Mouse (Mus musculus) CH12.LX (cell line): ENCODE results near the gene Brca1. TPM values are rescaled to one million over a fixed set of nuclear protein-coding genes. Genes with fewer than 3 reads are reported as not detected.
A peak's percentile ranks its signal among the peaks of the same experiment; 100 is the strongest.

Source experiments
- DNase-seq: peaks from one replicate; pipeline ENCODE4 v3.0.0-alpha.2; 2013; ENCODE audit errors: extremely low read depth
- H3K27ac ChIP-seq: 2 replicates; pipeline ENCODE4 v1.5.1; 2012; ENCODE audit warnings: low read depth, mild to moderate bottlenecking, control low read depth, moderate library complexity; ENCODE audit not compliant: insufficient read depth
- H3K27me3 ChIP-seq: replicated peaks from 2 replicates; pipeline ENCODE3; 2012; ENCODE audit warnings: inconsistent platforms
- H3K36me3 ChIP-seq, 2 experiments: replicated peaks in 1 of 2; 2 replicates each; pipeline versions ENCODE3 to v1.6.1; 2012; ENCODE audit warnings: inconsistent platforms in 1 of 2, low read length in 1 of 2, mild to moderate bottlenecking in 1 of 2, mixed read lengths in 1 of 2, moderate library complexity in 1 of 2; ENCODE audit not compliant: control insufficient read depth in 1 of 2, insufficient read depth in 1 of 2
- H3K4me1 ChIP-seq, 2 experiments: 2 replicates each; pipeline ENCODE4 v1.6.1; 2012; ENCODE audit warnings: inconsistent platforms in 1 of 2, moderate library complexity in 1 of 2; ENCODE audit not compliant: insufficient read depth in 2 of 2, control insufficient read depth in 1 of 2
- H3K4me2 ChIP-seq: 2 replicates; pipeline ENCODE4 v1.6.1; 2012; ENCODE audit warnings: low read depth, mild to moderate bottlenecking, control low read depth; ENCODE audit not compliant: poor library complexity, insufficient read depth, severe bottlenecking
- H3K4me3 ChIP-seq, 3 experiments: fragments of 150-350 bp in 1 of 3; sonication (generic) in 1 of 3; replicated peaks in 1 of 3; 2 replicates each; pipeline versions ENCODE3 to v1.5.1; 2011 to 2012; ENCODE audit warnings: low read depth in 2 of 3, low read length in 2 of 3, mild to moderate bottlenecking in 2 of 3, moderate library complexity in 2 of 3, control low read depth in 1 of 3, improper control_type of control experiment in 1 of 3, inconsistent platforms in 1 of 3, mixed read lengths in 1 of 3; ENCODE audit not compliant: poor library complexity in 1 of 3
- H3K79me2 ChIP-seq: replicated peaks from 2 replicates; pipeline ENCODE4 v1.6.1; 2012; ENCODE audit warnings: mild to moderate bottlenecking, moderate library complexity; ENCODE audit not compliant: control insufficient read depth, poor library complexity, insufficient read depth, severe bottlenecking; ENCODE audit errors: extremely low read depth
- H3K9ac ChIP-seq: 2 replicates; pipeline ENCODE4 v1.6.1; 2012; ENCODE audit warnings: low read depth, mild to moderate bottlenecking, control low read depth, moderate library complexity; ENCODE audit not compliant: insufficient read depth
- H3K9me3 ChIP-seq: replicated peaks from 2 replicates; pipeline ENCODE3; 2012; ENCODE audit warnings: low read length, inconsistent platforms, mixed read lengths
- CHD2 ChIP-seq: IDR thresholded peaks from 2 replicates; pipeline ENCODE4 v1.6.1; 2011; ENCODE audit warnings: low read length, improper control_type of control experiment
- CTCF ChIP-seq, 2 experiments: IDR thresholded peaks in 1 of 2; conservative IDR thresholded peaks in 1 of 2; 2 replicates each; pipeline ENCODE4 v1.5.1; 2011 to 2012; ENCODE audit warnings: low read depth in 2 of 2, low read length in 2 of 2, improper control_type of control experiment in 1 of 2, inconsistent platforms in 1 of 2, mild to moderate bottlenecking in 1 of 2, moderate library complexity in 1 of 2
- ELF1 ChIP-seq: IDR thresholded peaks from 2 replicates; pipeline ENCODE4 v1.6.1; 2014; ENCODE audit warnings: low read depth, mild to moderate bottlenecking, inconsistent platforms, low read length, improper control_type of control experiment
- EP300 ChIP-seq: IDR thresholded peaks from 2 replicates; pipeline ENCODE4 v1.6.1; 2011; ENCODE audit warnings: low read length, improper control_type of control experiment
- ETS1 ChIP-seq: conservative IDR thresholded peaks from 2 replicates; pipeline ENCODE4 v1.6.1; 2012; ENCODE audit warnings: low read depth, mild to moderate bottlenecking, inconsistent platforms, low read length, improper control_type of control experiment, moderate library complexity
- GABPA ChIP-seq: IDR thresholded peaks from 2 replicates; pipeline ENCODE4 v1.6.1; 2012; ENCODE audit warnings: low read depth, low read length, improper control_type of control experiment, inconsistent platforms; ENCODE audit not compliant: insufficient replicate concordance
- IRF4 ChIP-seq: IDR thresholded peaks from 2 replicates; pipeline ENCODE4 v1.6.1; 2014; ENCODE audit warnings: low read depth, mild to moderate bottlenecking, inconsistent platforms, low read length, improper control_type of control experiment
- JUN ChIP-seq: IDR thresholded peaks from 2 replicates; pipeline ENCODE4 v1.6.1; 2011; ENCODE audit warnings: low read depth, mild to moderate bottlenecking, low read length, improper control_type of control experiment, moderate library complexity; ENCODE audit not compliant: insufficient read depth
- JUND ChIP-seq: conservative IDR thresholded peaks from 2 replicates; pipeline ENCODE4 v1.6.1; 2011; ENCODE audit warnings: low read depth, low read length, improper control_type of control experiment
- MAX ChIP-seq: IDR thresholded peaks from 2 replicates; pipeline ENCODE4 v1.6.1; 2011; ENCODE audit warnings: low read length, improper control_type of control experiment
- MAZ ChIP-seq: IDR thresholded peaks from 2 replicates; pipeline ENCODE4 v1.6.1; 2012; ENCODE audit warnings: low read depth, mild to moderate bottlenecking, inconsistent platforms, low read length, improper control_type of control experiment, moderate library complexity
- MXI1 ChIP-seq: IDR thresholded peaks from 2 replicates; pipeline ENCODE4 v1.6.1; 2011; ENCODE audit warnings: mild to moderate bottlenecking, low read depth, low read length, improper control_type of control experiment
- MYC ChIP-seq: IDR thresholded peaks from 2 replicates; pipeline ENCODE4 v1.6.1; 2011; ENCODE audit warnings: low read depth, mild to moderate bottlenecking, improper control_type of control experiment, low read length
- NELFE ChIP-seq: IDR thresholded peaks from 2 replicates; pipeline ENCODE4 v1.6.1; 2011; ENCODE audit warnings: low read depth, low read length, improper control_type of control experiment
- POLR2AphosphoS2 ChIP-seq: IDR thresholded peaks from 2 replicates; pipeline ENCODE4 v1.6.1; 2011; ENCODE audit warnings: low read depth, low read length, improper control_type of control experiment
- TBP ChIP-seq: conservative IDR thresholded peaks from 2 replicates; pipeline ENCODE4 v1.6.1; 2011; ENCODE audit warnings: low read depth, low read length, improper control_type of control experiment
- USF1 ChIP-seq: IDR thresholded peaks from 2 replicates; pipeline ENCODE4 v1.6.1; 2014; ENCODE audit warnings: low read depth, mild to moderate bottlenecking, inconsistent platforms, low read length, improper control_type of control experiment
- ZC3H11A ChIP-seq: IDR thresholded peaks from 2 replicates; pipeline ENCODE4 v1.6.1; 2012; ENCODE audit warnings: low read depth, mild to moderate bottlenecking, inconsistent platforms, low read length, improper control_type of control experiment
- dilution Hi-C: fragments of 300-500 bp; cut with MboI; formaldehyde crosslinking; loops from 2 replicates; pipeline ENCODE4 v1.14.3; 2020; ENCODE audit warnings: low sequenced_read_pairs; ENCODE audit not compliant: extremely low pct_unique_long_range_greater_than_20kb, extremely low pct_ligation_motif_present
- in situ Hi-C: fragments of 300-500 bp; cut with MboI; formaldehyde crosslinking; loops from 3 replicates; pipeline ENCODE4 v1.14.3; 2019; ENCODE audit warnings: low sequenced_read_pairs, low pct_ligation_motif_present, low pct_unique_long_range_greater_than_20kb, mixed read lengths
- polyA plus RNA-seq: library from polyadenylated mRNA; unstranded; fragments of >175 nt; gene quantifications from 2 replicates; pipeline ENCODE4 v1.2.1, GENCODE M21; 2012; ENCODE audit warnings: low read depth; ENCODE audit not compliant: insufficient read length
- total RNA-seq, 2 experiments: library from RNA; depleted of rRNA; stranded (reverse); fragments of 300-350 nt in 1 of 2; fragments of >200 nt in 1 of 2; gene quantifications; 2 replicates each; pipeline ENCODE4 v1.2.3; 2012 to 2014

Gene Brca1
- total and polyA plus RNA-seq, 3 experiments: 31.3 to 37.5 (median 33.0) TPM

- in situ Hi-C loops (no loop called here), dilution Hi-C loops (no loop called here)
- H3K4me1 ChIP-seq: peaks cover 10 to 42% of the 10 kb centered on the region in 2 experiments
- peak overlapping the region; percentile 48 for H3K27ac ChIP-seq
- no peaks in the 10 kb centered on the region for H3K9me3 ChIP-seq
- TF ChIP-seq MAX (no peak), MAZ (no peak), CHD2 (no peak), GABPA (no peak), POLR2AphosphoS2 (no peak), MYC (no peak)
- H3K4me3 ChIP-seq: no peak overlapping the region
- peaks cover 71% of the 10 kb centered on the region for H3K79me2 ChIP-seq
- no peak for DNase-seq
- H3K27me3 ChIP-seq: no peaks in the 10 kb centered on the region
- H3K9ac ChIP-seq: peak overlapping the region; percentile 21; the same call in 1 of the 2 replicates
- H3K4me2 ChIP-seq: no peak overlapping the region; the same call in 1 of the 2 replicates
- H3K36me3 ChIP-seq: peaks cover 5 to 48% of the 10 kb centered on the region in 2 experiments
These were observed 3.2 kb downstream of the Brca1 start for GRCm38 (mm10) chr11:101548526-101548925.

- in situ Hi-C loops (no loop called here), dilution Hi-C loops (no loop called here)
- peaks cover 47% of the 10 kb centered on the region for H3K79me2 ChIP-seq
- no peaks in the 10 kb centered on the region for H3K27me3 ChIP-seq
- peaks cover 18 to 79% of the 10 kb centered on the region in 2 experiments for H3K36me3 ChIP-seq
- H3K4me1 ChIP-seq: peaks cover 14 to 34% of the 10 kb centered on the region in 2 experiments
- H3K9me3 ChIP-seq: no peaks in the 10 kb centered on the region
- H3K27ac ChIP-seq: peak overlapping the region; percentile 81
- H3K4me2 ChIP-seq: peak overlapping the region; percentile 65
- peak overlapping the region; percentile 64 for H3K9ac ChIP-seq
- peak overlapping the region; percentile 34 to 47 (median 42) for H3K4me3 ChIP-seq
- no peak for TF ChIP-seq USF1
- no peak for TF ChIP-seq ZC3H11A
- peak; percentile 67 for TF ChIP-seq ETS1
- no peak for TF ChIP-seq CTCF (conservative IDR thresholded peaks at IDR 0.05 in 1 of 2, IDR thresholded peaks at IDR 0.05 in 1 of 2; ENCODE audit: low read depth in 2 of 2, low read length in 2 of 2)
- no peak for TF ChIP-seq NELFE
- peak; percentile 82; the same call in 1 of the 2 replicates for TF ChIP-seq IRF4
- no peak for TF ChIP-seq ELF1
- TF ChIP-seq TBP: 0 out of 2 replicates have a peak, but pooled peaks have one; percentile 16
- TF ChIP-seq JUN: peak; percentile 61; the same call in 1 of the 2 replicates
- TF ChIP-seq JUND: peak; percentile 65; the same call in 1 of the 2 replicates
- TF ChIP-seq MXI1: no peak
- TF ChIP-seq EP300: peak; percentile 58
- peak; percentile 49 for DNase-seq
These were observed 7.6 kb downstream of the Brca1 start for GRCm38 (mm10) chr11:101544132-101544531.
